Mouse (Mus musculus) megakaryocyte, embryonic 14.5 days (primary cell): Measurements from ENCODE around the gene Trpm8.

Experiments
- FLI1 ChIP-seq: IDR thresholded peaks from 2 replicates; pipeline ENCODE4 v1.6.1; 2012; ENCODE audit warnings: low read length, inconsistent platforms, mixed read lengths
- GATA1 ChIP-seq: IDR thresholded peaks from 3 replicates; pipeline ENCODE4 v1.6.1; 2012; ENCODE audit warnings: mixed read lengths, low read length, inconsistent platforms, borderline replicate concordance

GRCm38 (mm10) chr1:88361085-88361484, 83.6 kb downstream of the Trpm8 start:
- TF ChIP-seq GATA1 = no peak
- no peak for TF ChIP-seq FLI1
